Mouse (Mus musculus) hindbrain, postnatal 0 days (tissue): ENCODE results near the gene A830005F24Rik. TPM values are rescaled to one million over a fixed set of nuclear protein-coding genes. Genes with fewer than 3 reads are reported as not detected.
"Not testable (repeated sequence)": the region's sequence is repeated elsewhere in the genome, so short reads cannot be mapped to it uniquely, and the experiment has no call there.

ENCODE experiments used
- ATAC-seq: fragments of 200-750 bp; cut with Nextera tagmentation; 2 replicates; pipeline ENCODE4 v1.8.0; 2017; ENCODE audit warnings: mild to moderate bottlenecking, moderate TSS enrichment, moderate library complexity
- DNase-seq: peaks from one replicate; pipeline ENCODE4 v3.0.0-alpha.2; 2015; ENCODE audit warnings: low spot score
- H3K27ac ChIP-seq: fragments of 300-500 bp; sonication (generic); 2 replicates; pipeline ENCODE4 v1.5.1; 2014; ENCODE audit warnings: mild to moderate bottlenecking
- H3K27me3 ChIP-seq: fragments of 300-500 bp; sonication (generic); 2 replicates; pipeline ENCODE4 v1.6.1; 2014; ENCODE audit warnings: low read length, mixed read lengths; ENCODE audit not compliant: insufficient read depth
- H3K36me3 ChIP-seq: fragments of 300-500 bp; sonication (generic); 2 replicates; pipeline ENCODE4 v1.6.1; 2014; ENCODE audit warnings: low read length, mixed read lengths; ENCODE audit not compliant: insufficient read depth
- H3K4me1 ChIP-seq: fragments of 300-500 bp; sonication (generic); 2 replicates; pipeline ENCODE4 v1.6.1; 2014; ENCODE audit warnings: antibody characterized with exemption, low read length, mixed read lengths; ENCODE audit not compliant: insufficient read depth
- H3K4me2 ChIP-seq: fragments of 300-500 bp; sonication (generic); 2 replicates; pipeline ENCODE4 v1.6.1; 2014; ENCODE audit warnings: low read depth, mild to moderate bottlenecking, low read length, moderate library complexity, mixed read lengths
- H3K4me3 ChIP-seq: fragments of 300-500 bp; sonication (generic); 2 replicates; pipeline ENCODE4 v1.5.1; 2014; ENCODE audit warnings: low read length
- H3K9ac ChIP-seq: fragments of 300-500 bp; sonication (generic); replicated peaks from 2 replicates; pipeline ENCODE4 v1.6.1; 2014; ENCODE audit warnings: mild to moderate bottlenecking, low read length, moderate library complexity, mixed read lengths
- H3K9me3 ChIP-seq: fragments of 300-500 bp; sonication (generic); 2 replicates; pipeline ENCODE4 v1.6.1; 2016; ENCODE audit warnings: low read length, mixed read lengths
- CTCF ChIP-seq: IDR thresholded peaks from 2 replicates; pipeline ENCODE4 v1.5.1; 2016; ENCODE audit warnings: antibody characterized with exemption, control low read depth, low read depth
- WGBS: fragments of 180-500 bp; shearing (Covaris S2); extraction: QIAGEN DNeasy Blood & Tissue Kit; methylation state at CpG from one replicate; pipeline ENCODE4 v1.1.7; 2014; 5-methylcytosine and 5-hydroxymethylcytosine counted together
- polyA plus RNA-seq: library from polyadenylated mRNA; unstranded; fragments of >200 nt; fragmentation: Nextera tagmentation; extraction: Ambion mirVana; gene quantifications from 2 replicates; pipeline ENCODE4 v1.2.1, GENCODE M21; 2015
- total RNA-seq: library from RNA; depleted of rRNA; stranded (reverse); fragments of >200 nt; gene quantifications from 2 replicates; pipeline ENCODE4 v1.2.3, GENCODE M21; 2014

A830005F24Rik gene
- total and polyA plus RNA-seq, 2 experiments from 2014 or later = 1.6 to 2.2 TPM

DNA sequence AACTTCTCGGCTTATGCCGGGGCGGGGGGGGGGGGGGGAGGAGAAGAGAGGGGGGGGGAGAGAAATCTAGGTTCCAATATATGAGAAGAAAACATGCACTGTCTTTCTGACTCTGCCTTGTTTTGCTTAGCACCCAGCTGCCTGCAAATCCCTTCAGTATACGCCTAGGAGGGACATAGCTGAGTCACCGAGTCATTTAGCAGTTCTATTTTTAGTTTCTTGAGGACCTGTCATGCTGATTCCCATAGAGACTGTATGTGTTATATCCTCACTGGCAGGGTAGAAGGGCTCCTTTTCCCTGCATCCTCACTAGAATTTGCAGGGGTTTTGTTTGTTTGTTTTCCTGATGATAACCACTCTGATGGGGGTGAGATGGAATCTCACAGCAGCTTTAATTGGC, 20.2 kb upstream of the A830005F24Rik start:
- Histone ChIP-seq H3K4me3 (no peak overlapping the region), H3K4me1 (no peaks in the 10 kb centered on the region), H3K27me3 (no peaks in the 10 kb centered on the region), H3K36me3 (peaks cover 32% of the 10 kb centered on the region), H3K9ac (no peak overlapping the region), H3K9me3 (0 out of 2 replicates have a peak, but pooled peaks cover 2% of the 10 kb centered on the region), H3K27ac (no peak overlapping the region), H3K4me2 (no peak overlapping the region)
- ATAC-seq (no peak), DNase-seq (no peak)
- TF ChIP-seq CTCF = no peak
- 76% methylated on average over 4 of the region's 5 CpGs for WGBS

DNA sequence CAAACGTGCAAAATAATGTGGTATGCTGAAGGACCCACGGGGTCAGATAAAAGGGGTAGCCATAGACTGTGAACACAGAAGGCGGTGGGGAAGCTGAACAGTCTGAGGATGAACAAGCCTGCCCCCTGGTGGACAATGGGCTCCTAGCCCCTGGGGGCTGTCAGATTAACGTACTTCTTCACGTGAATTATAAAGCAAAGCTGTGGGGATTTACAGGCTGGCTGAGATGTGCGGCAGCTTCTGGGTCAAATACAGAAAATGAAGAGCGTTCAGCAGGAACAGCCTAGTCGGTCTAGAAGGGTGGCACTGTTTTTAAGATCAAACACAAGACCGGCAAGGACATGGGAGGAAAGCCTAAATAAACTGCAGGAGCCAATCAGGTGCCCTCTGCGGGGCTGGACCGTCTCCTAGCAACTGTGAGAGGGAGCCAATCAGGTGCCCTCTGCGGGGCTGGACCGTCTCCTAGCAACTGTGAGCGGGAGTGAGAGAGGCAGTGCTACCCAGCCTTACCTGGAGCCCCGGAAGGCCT, 15.6 kb upstream of the A830005F24Rik start:
- Histone ChIP-seq H3K4me2 (peak overlapping the region; percentile 47), H3K9me3 (0 out of 2 replicates have a peak, but pooled peaks cover 2% of the 10 kb centered on the region), H3K36me3 (0 out of 2 replicates have a peak, but pooled peaks cover 2% of the 10 kb centered on the region), H3K27me3 (no peaks in the 10 kb centered on the region), H3K4me1 (no peaks in the 10 kb centered on the region), H3K4me3 (peak overlapping the region; percentile 26), H3K9ac (no peak overlapping the region), H3K27ac (no peak overlapping the region)
- WGBS = 9% methylated on average over 15 of the region's 15 CpGs
- DNase-seq (peak; percentile 87), ATAC-seq (peak; percentile 98)
- TF ChIP-seq CTCF = peak; percentile 91

DNA sequence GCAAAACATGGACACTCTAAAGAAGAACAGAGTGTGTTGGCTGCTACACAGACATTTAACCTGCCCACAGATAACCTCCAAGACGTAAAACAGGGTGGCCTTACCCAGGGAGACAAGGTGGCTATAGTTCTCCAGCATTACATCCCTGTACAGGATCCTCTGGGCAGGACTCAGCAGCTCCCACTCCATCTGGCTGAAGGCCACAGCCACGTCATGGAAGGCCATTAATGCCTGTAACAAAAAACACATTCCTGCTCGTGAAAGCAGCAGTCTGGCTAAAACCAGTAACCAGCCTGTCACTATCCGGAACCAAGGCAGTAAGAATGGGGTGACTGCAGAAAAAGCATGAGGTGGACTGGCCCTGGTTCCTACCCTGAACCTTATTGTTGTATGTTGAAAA, 14.7 kb upstream of the A830005F24Rik start:
- 50% methylated on average over 4 of the region's 4 CpGs for WGBS
- no peak for TF ChIP-seq CTCF
- H3K4me1 ChIP-seq = no peaks in the 10 kb centered on the region
- H3K4me3 ChIP-seq = no peak overlapping the region
- 0 out of 2 replicates have a peak, but pooled peaks cover 2% of the 10 kb centered on the region for H3K9me3 ChIP-seq
- ATAC-seq (no peak), DNase-seq (peak; percentile 34)
- 0 out of 2 replicates have a peak overlapping the region, but pooled peaks have one; percentile 3 for H3K27ac ChIP-seq
- H3K36me3 ChIP-seq = peaks cover 4% of the 10 kb centered on the region; the same call in 1 of the 2 replicates
- H3K27me3 ChIP-seq = no peaks in the 10 kb centered on the region
- no peak overlapping the region for H3K4me2 ChIP-seq
- H3K9ac ChIP-seq = no peak overlapping the region

DNA sequence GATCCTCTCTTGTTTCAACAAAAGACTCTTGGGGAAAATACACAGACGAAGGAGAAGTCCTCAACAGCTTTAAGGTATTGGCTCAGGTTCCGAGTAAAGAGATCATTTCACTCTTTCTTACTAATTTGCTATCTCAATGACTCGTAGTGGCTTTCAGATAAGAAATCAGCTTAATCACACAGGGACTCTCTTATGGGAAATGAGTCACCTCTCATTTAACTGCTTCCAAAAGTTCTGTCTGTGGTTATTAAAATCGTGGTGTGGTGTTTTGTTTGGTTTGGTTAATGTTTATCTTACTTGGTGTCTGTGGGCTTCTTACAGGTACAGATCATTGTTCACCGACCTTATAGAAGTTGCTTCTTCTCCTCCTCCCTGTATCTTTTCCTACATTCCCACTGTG, 10.9 kb upstream of the A830005F24Rik start:
- H3K36me3 ChIP-seq = peaks cover 23% of the 10 kb centered on the region; the same call in 1 of the 2 replicates
- DNase-seq = no peak
- 89% methylated on average over 5 of the region's 5 CpGs for WGBS

DNA sequence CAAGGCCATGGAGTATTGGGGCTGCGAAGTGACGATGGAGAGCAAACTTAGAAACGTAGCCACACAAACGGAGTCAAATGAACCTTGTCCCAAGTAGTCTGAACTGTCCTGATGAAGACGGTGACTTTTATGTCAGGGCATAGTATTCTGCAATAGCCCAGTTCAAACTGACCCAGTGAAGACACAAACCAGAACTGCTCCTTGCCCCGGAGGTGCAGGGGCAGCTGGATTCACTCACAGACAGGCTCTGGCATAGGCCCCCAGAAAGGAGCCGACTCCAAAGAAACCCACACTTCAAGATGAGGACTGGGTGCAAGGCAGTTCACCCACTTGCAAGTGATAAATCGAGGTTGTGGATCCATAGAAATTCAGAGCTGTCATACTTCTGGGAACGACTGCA, 4.7 kb upstream of the A830005F24Rik start:
- ATAC-seq = no peak
- Histone ChIP-seq H3K9me3 (no peaks in the 10 kb centered on the region), H3K4me3 (no peak overlapping the region), H3K4me2 (no peak overlapping the region), H3K4me1 (no peaks in the 10 kb centered on the region; the same call in 1 of the 2 replicates), H3K36me3 (peaks cover 19% of the 10 kb centered on the region; the same call in 1 of the 2 replicates), H3K27ac (no peak overlapping the region), H3K9ac (no peak overlapping the region), H3K27me3 (no peaks in the 10 kb centered on the region)
- DNase-seq = no peak
- WGBS = 95% methylated on average over 9 of the region's 9 CpGs
- no peak for TF ChIP-seq CTCF

More for the DNA sequence above, 10.9 kb upstream of the A830005F24Rik start:
- no peak for ATAC-seq
- Histone ChIP-seq H3K27me3 (no peaks in the 10 kb centered on the region), H3K9me3 (no peaks in the 10 kb centered on the region), H3K27ac (no peak overlapping the region), H3K4me1 (no peaks in the 10 kb centered on the region), H3K4me3 (no peak overlapping the region), H3K4me2 (no peak overlapping the region), H3K9ac (no peak overlapping the region)
- TF ChIP-seq CTCF = no peak

DNA sequence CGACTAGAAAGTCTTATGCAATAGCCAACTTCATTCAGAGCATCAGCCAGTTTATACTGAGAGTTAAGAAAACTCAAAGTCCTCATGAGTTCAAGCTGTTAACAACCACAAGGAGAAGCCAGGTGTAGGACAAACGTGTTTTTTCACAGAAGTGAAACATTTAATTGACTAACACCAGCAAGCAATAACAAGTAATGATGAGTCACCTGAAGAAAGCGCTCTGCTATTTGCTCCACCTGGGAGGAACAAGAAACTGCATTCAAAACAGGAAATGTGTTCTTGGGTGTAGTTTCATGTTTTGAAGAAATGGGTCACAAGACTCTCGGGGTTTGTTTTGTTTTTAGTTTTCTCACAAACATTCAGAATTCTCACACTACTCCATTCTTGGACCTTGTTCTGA, 2.5 kb downstream of the A830005F24Rik start:
- no peaks in the 10 kb centered on the region; the same call in 1 of the 2 replicates for H3K4me1 ChIP-seq
- ATAC-seq (no peak), DNase-seq (no peak)
- 88% methylated on average over 4 of the region's 4 CpGs for WGBS
- no peaks in the 10 kb centered on the region for H3K9me3 ChIP-seq
- no peak overlapping the region for H3K9ac ChIP-seq
- H3K4me2 ChIP-seq = no peak overlapping the region
- no peak overlapping the region for H3K27ac ChIP-seq
- TF ChIP-seq CTCF = no peak
- no peak overlapping the region for H3K4me3 ChIP-seq
- no peaks in the 10 kb centered on the region for H3K27me3 ChIP-seq
- H3K36me3 ChIP-seq = no peaks in the 10 kb centered on the region

DNA sequence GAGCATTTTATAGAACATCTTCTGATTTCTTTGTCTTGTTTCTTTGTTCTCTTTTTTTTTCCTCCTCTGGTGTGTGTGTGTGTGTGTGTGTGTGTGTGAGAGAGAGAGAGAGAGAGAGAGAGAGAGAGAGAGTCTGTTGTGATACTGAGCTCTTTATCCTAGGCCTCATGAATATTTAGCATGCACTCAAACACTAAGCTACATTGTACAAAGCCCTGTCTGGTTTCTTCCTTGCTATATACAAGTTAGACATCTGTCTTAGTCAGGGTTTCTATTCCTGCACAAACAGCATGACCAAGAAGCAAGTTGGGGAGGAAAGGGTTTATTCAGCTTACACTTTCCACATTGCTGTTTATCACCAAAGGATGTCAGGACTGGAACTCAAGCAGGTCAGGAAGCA, 5.8 kb downstream of the A830005F24Rik start:
- not testable (repeated sequence) for H3K27ac ChIP-seq, DNase-seq, H3K36me3 ChIP-seq, H3K4me3 ChIP-seq, H3K27me3 ChIP-seq, ATAC-seq, H3K4me1 ChIP-seq, H3K9ac ChIP-seq, H3K4me2 ChIP-seq, H3K9me3 ChIP-seq
